Mouse (Mus musculus) hindbrain, embryonic 11.5 days (tissue): ENCODE data around the gene Ror1. TPM values are rescaled to one million over a fixed set of nuclear protein-coding genes. Genes with fewer than 3 reads are reported as not detected.

Source experiments
- ATAC-seq: fragments of 200-750 bp; cut with Nextera tagmentation; 2 replicates; pipeline ENCODE4 v1.8.0; 2017; ENCODE audit warnings: mild to moderate bottlenecking, moderate TSS enrichment, moderate library complexity; ENCODE audit not compliant: low FRiP score
- DNase-seq: peaks from one replicate; pipeline ENCODE4 v3.0.0-alpha.2; 2015; ENCODE audit warnings: low spot score
- H3K27ac ChIP-seq: fragments of 300-500 bp; sonication (generic); 2 replicates; pipeline ENCODE4 v1.5.1; 2014; ENCODE audit warnings: mild to moderate bottlenecking, low read depth, low read length
- H3K27me3 ChIP-seq: fragments of 300-500 bp; sonication (generic); 2 replicates; pipeline ENCODE4 v1.6.1; 2014; ENCODE audit warnings: mild to moderate bottlenecking, low read length, moderate library complexity, mixed read lengths; ENCODE audit not compliant: control insufficient read depth, insufficient read depth
- H3K36me3 ChIP-seq: fragments of 300-500 bp; sonication (generic); 2 replicates; pipeline ENCODE4 v1.6.1; 2014; ENCODE audit warnings: mild to moderate bottlenecking, low read length, moderate library complexity, mixed read lengths; ENCODE audit not compliant: control insufficient read depth, insufficient read depth
- H3K4me1 ChIP-seq: fragments of 300-500 bp; sonication (generic); replicated peaks from 2 replicates; pipeline ENCODE4 v1.6.1; 2014; ENCODE audit warnings: low read length, mixed read lengths; ENCODE audit not compliant: control insufficient read depth, insufficient read depth
- H3K4me2 ChIP-seq: fragments of 300-500 bp; sonication (generic); replicated peaks from 2 replicates; pipeline ENCODE4 v1.6.1; 2014; ENCODE audit warnings: mild to moderate bottlenecking, low read depth, low read length
- H3K4me3 ChIP-seq: fragments of 300-500 bp; sonication (generic); 2 replicates; pipeline ENCODE4 v1.5.1; 2014; ENCODE audit warnings: low read depth, low read length
- H3K9ac ChIP-seq: fragments of 300-500 bp; sonication (generic); 2 replicates; pipeline ENCODE4 v1.6.1; 2014; ENCODE audit warnings: low read depth, low read length
- H3K9me3 ChIP-seq: fragments of 300-500 bp; sonication (generic); 2 replicates; pipeline ENCODE4 v1.6.1; 2016; ENCODE audit warnings: low read length; ENCODE audit not compliant: control insufficient read depth
- WGBS: fragments of 180-500 bp; shearing (Covaris S2); extraction: QIAGEN DNeasy Blood & Tissue Kit; methylation state at CpG from one replicate; pipeline ENCODE4 v1.1.7; 2014; 5-methylcytosine and 5-hydroxymethylcytosine counted together
- polyA plus RNA-seq: library from polyadenylated mRNA; unstranded; fragments of >200 nt; fragmentation: Nextera tagmentation; extraction: Ambion mirVana; gene quantifications from 2 replicates; pipeline ENCODE4 v1.2.1, GENCODE M21; 2014

Ror1 gene
- polyA plus RNA-seq, 1 experiment from 2014 or later, result 5.7 TPM

DNA sequence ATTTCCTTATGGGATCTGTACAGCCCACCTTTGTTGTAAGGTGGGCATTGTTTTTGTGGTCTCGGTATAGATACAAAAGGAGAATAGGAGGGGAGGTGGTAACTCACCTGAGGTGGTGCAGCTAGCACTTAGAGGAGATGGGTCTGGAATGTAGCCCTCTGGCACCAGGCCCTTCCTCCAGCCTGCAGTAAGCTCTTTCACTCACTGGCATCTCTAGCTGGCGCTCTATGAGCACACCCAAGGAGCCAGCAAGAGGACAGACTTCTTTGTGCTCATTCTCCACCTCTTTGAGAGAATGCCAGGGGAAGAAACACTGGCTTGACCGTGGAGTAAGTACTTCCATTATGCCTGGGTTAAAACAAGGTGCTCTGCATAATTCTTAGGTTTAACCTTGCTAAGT is 36.7 kb downstream of the Ror1 start:
- 91% methylated on average over 3 of the region's 3 CpGs for WGBS
- no peak for ATAC-seq

DNA sequence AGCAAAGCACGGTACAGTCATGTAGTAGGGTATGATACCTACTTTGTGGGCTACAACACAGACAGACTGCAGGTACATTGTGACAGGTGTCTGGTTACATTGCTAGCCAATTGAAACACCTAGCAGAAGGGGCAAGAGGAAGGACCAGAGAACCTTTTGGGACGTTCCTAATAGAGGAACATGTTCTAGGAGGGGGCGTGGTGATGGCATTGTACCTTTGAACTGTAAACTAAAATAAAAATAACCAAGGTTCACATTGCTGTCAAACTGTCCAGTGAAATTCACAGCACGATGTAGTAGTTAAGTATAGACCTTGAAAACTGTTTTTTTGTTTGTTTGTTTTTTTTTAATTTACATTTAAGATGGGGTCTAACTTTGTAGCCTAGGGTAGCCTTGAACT is 40.5 kb downstream of the Ror1 start:
- Histone ChIP-seq H3K9me3 (no peaks in the 10 kb centered on the region), H3K36me3 (no peaks in the 10 kb centered on the region), H3K4me2 (no peak overlapping the region), H3K4me1 (no peaks in the 10 kb centered on the region), H3K4me3 (no peak overlapping the region), H3K27ac (no peak overlapping the region), H3K27me3 (no peaks in the 10 kb centered on the region), H3K9ac (no peak overlapping the region)
- WGBS, result 89% methylated on average over 4 of the region's 4 CpGs
- no peak for DNase-seq
- no peak for ATAC-seq

More for the DNA sequence above, 36.7 kb downstream of the Ror1 start:
- no peak for DNase-seq
- no peaks in the 10 kb centered on the region for H3K27me3 ChIP-seq
- H3K36me3 ChIP-seq, result no peaks in the 10 kb centered on the region
- no peaks in the 10 kb centered on the region for H3K9me3 ChIP-seq
- H3K4me2 ChIP-seq, result no peak overlapping the region
- H3K4me1 ChIP-seq, result no peaks in the 10 kb centered on the region
- H3K9ac ChIP-seq, result no peak overlapping the region
- no peak overlapping the region for H3K4me3 ChIP-seq
- H3K27ac ChIP-seq, result no peak overlapping the region

DNA sequence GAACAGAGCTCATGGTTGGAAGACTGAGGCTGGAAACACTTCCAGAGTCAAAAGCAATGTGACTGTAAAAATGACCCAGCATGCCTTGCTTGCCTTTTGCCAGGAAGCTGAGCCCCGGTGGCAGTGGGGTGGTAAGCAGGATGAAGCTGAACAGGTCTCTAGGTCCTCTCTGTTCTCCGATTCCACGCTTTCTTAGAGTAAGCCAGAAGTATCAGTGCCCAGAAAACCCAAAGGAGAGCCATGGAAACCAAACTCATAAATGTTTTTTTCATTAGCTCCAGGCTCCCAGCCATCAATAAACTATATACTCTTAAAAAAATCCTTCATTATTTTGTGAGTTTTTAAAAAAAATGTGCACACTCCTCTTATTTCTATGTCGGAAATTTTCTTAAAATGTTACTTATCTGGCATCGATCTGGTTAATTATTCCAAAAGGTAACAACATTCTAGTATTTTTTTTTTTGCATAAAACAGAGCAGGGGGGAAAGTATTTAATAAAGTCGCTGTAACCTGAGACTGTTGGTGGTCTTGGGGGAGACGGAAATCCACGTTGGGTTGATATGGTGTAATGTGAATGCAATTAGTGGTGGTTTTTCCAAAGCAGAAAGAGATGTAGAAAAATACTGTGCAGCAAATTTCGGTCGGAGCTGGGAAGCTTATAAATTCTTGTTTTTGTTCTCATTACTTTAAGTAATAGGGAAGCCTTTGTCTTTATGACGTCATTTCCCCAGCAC is 41.7 kb downstream of the Ror1 start:
- 82% methylated on average over 11 of the region's 11 CpGs for WGBS

DNA sequence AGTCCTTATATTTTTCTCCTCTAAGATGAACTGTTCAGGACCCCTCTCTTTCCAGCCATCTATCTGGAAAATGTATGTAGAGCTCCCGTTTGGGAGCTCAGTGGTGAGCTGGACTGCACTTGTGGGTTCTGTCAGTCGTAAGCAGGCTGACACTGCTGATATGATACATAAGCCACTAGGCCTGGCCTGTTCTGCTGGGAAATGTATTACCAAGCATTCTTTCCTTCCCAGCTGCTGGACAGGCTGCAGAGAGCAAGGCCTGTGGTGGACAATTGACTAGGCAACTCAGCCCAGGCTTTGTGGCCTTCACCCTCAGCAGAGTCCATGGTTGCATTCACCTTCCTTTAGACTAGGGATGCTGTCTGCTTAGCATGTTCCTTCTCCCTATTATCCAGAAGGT is 46.0 kb downstream of the Ror1 start:
- H3K4me3 ChIP-seq, result no peak overlapping the region
- no peak for DNase-seq
- WGBS, result 80% methylated on average over 2 of the region's 2 CpGs
- no peaks in the 10 kb centered on the region for H3K27me3 ChIP-seq
- no peaks in the 10 kb centered on the region for H3K9me3 ChIP-seq
- H3K36me3 ChIP-seq, result no peaks in the 10 kb centered on the region
- ATAC-seq, result no peak
- H3K4me1 ChIP-seq, result no peaks in the 10 kb centered on the region
- H3K4me2 ChIP-seq, result no peak overlapping the region
- H3K9ac ChIP-seq, result no peak overlapping the region
- H3K27ac ChIP-seq, result no peak overlapping the region

More for the DNA sequence above, 41.7 kb downstream of the Ror1 start:
- DNase-seq, result no peak
- no peak for ATAC-seq
- Histone ChIP-seq H3K9me3 (no peaks in the 10 kb centered on the region), H3K4me1 (no peaks in the 10 kb centered on the region), H3K27ac (no peak overlapping the region), H3K4me3 (no peak overlapping the region), H3K4me2 (no peak overlapping the region), H3K27me3 (no peaks in the 10 kb centered on the region), H3K36me3 (no peaks in the 10 kb centered on the region), H3K9ac (no peak overlapping the region)

DNA sequence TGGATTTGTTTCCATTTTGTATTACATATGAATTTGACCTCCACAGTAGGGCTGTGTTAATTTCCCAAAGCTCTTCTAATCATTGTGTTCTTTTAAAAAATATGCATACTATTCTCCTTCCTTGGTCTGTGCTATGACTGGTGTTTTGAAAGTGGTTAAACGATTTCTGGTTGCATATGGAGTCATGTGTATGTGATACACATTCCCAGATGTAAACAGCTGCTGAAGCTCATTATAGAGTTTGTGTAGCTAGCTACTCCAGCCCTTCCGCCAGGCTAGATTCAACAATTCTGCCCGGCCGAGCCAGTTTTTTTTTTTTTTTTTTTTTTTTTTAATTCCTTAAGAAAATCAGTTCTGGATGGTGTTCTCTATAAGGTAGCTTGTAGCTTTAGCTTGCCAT is 49.2 kb downstream of the Ror1 start:
- Histone ChIP-seq H3K4me3 (no peak overlapping the region), H3K27me3 (no peaks in the 10 kb centered on the region), H3K27ac (no peak overlapping the region), H3K9me3 (no peaks in the 10 kb centered on the region), H3K36me3 (no peaks in the 10 kb centered on the region), H3K4me2 (no peak overlapping the region), H3K4me1 (no peaks in the 10 kb centered on the region), H3K9ac (no peak overlapping the region)
- no peak for DNase-seq
- ATAC-seq, result no peak
- 84% methylated on average over 4 of the region's 4 CpGs for WGBS

DNA sequence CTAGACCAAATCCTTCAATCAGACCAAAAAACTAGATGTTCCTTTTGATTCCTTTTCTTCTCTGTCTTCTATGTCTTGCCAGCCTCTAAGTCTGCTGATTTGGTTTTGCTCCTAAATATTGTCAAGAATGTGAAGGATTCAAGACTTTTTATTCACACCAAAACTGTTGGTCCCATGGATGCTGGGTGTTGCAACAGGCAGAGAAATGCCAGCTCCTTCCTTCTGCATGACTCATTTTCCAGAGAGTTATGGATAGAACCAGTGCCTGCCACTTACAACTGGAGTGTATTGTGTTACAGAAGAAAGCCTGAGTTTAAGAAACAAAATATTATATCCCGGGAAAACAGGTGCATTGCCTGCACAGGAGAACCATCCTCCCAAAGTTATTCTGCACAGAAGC is 55.2 kb downstream of the Ror1 start:
- DNase-seq, result no peak
- 88% methylated on average over 1 of the region's 1 CpGs for WGBS
- Histone ChIP-seq H3K9ac (no peak overlapping the region), H3K9me3 (no peaks in the 10 kb centered on the region), H3K27me3 (no peaks in the 10 kb centered on the region), H3K4me2 (no peak overlapping the region), H3K36me3 (no peaks in the 10 kb centered on the region), H3K4me3 (no peak overlapping the region), H3K4me1 (no peaks in the 10 kb centered on the region), H3K27ac (no peak overlapping the region)
- no peak for ATAC-seq

DNA sequence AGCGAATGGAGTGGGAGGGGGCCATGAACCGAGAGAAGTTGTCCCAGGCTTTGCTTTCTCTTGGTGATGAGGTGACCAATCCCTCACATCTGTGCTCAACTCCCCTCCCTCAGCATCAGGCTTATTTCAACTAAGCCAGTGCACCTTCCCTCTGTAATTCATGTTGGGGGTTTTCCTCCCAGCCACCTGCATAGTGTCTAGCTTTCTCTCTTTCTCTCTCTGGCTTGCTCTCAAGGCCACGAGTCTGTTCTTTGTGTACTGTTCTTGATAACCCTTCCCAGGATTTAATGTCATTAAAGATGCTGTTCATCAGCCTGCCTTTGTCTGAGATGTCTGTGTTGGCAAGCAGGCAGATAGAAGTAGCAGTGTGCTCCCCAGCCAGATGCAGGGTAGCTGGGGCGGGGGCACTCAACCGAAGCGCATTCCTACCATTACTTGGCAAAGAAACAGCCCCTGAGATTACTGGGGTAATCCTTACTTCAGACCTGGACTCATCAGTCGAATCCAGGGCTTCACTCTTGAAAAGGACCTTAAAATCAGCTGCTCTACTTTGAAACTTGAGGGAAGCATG is 59.1 kb downstream of the Ror1 start:
- Histone ChIP-seq H3K27me3 (no peaks in the 10 kb centered on the region), H3K9ac (no peak overlapping the region), H3K4me3 (no peak overlapping the region), H3K4me1 (no peaks in the 10 kb centered on the region), H3K4me2 (no peak overlapping the region), H3K9me3 (no peaks in the 10 kb centered on the region), H3K27ac (no peak overlapping the region), H3K36me3 (no peaks in the 10 kb centered on the region)
- no peak for ATAC-seq
- WGBS, result 56% methylated on average over 7 of the region's 7 CpGs
- no peak for DNase-seq

DNA sequence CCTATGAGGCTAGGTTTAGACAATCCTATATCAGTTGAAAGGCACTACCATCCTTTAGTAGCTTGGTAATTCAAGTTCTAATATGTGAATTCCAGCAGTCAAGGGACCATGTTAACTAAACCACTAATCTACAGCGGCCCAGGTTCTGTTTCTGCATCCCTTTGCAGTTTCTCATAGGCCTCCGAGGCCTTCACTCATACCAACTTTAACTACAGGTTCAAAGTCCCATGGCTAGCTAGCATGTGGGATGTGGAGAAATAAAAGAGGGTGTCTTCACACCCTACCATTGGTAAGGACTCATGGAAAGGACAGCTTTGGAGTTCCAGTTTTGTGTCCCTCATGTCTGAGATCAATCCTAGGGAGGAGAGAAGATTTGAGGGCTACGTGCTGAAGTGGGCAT is 60.1 kb downstream of the Ror1 start:
- H3K4me1 ChIP-seq, result no peaks in the 10 kb centered on the region
- H3K27me3 ChIP-seq, result no peaks in the 10 kb centered on the region
- ATAC-seq, result no peak
- no peaks in the 10 kb centered on the region for H3K9me3 ChIP-seq
- H3K27ac ChIP-seq, result no peak overlapping the region
- H3K4me2 ChIP-seq, result no peak overlapping the region
- DNase-seq, result no peak
- H3K4me3 ChIP-seq, result no peak overlapping the region
- WGBS, result 82% methylated on average over 3 of the region's 3 CpGs
- H3K36me3 ChIP-seq, result no peaks in the 10 kb centered on the region
- H3K9ac ChIP-seq, result no peak overlapping the region

DNA sequence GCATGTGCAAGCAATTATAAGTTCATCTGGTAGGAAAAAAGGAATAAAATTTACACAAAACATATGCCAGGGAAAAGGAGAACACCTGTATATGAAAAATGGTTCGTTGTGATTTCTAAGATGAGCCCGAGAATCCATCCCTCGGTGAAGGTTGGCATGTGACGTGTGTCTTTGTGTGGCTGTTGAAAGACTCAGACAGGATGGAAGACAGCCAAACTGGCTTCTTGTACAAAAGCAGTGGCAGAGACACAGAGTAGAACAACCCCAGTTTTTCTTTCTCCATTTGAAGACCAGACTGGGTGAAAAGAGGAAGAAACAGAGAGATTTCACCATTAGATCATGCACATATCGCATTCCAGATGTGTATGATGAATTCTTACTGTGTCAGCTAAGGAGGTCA is 62.8 kb downstream of the Ror1 start:
- Histone ChIP-seq H3K4me2 (no peak overlapping the region), H3K4me1 (no peaks in the 10 kb centered on the region), H3K27me3 (no peaks in the 10 kb centered on the region), H3K36me3 (no peaks in the 10 kb centered on the region), H3K4me3 (no peak overlapping the region), H3K27ac (no peak overlapping the region), H3K9me3 (no peaks in the 10 kb centered on the region), H3K9ac (no peak overlapping the region)
- ATAC-seq (no peak), DNase-seq (no peak)
- WGBS, result 89% methylated on average over 5 of the region's 5 CpGs
